Mouse (Mus musculus) kidney, postnatal 36 days (tissue): Measurements from ENCODE around the gene Hps5.
A peak's percentile ranks its signal among the peaks of the same experiment; 100 is the strongest.
"Not testable (repeated sequence)": the region's sequence is repeated elsewhere in the genome, so short reads cannot be mapped to it uniquely, and the experiment has no call there.

Experiments used
- DNase-seq, 2 experiments: peaks; one replicate each; pipeline ENCODE4 v3.0.0; 2021 to 2022; ENCODE audit warnings: mixed read lengths in 2 of 2

Gene Hps5

GRCm38 (mm10) chr7:46827046-46827802 is 31.4 kb upstream of the Hps5 start:
- DNase-seq = peak; percentile 59 to 86

DNA sequence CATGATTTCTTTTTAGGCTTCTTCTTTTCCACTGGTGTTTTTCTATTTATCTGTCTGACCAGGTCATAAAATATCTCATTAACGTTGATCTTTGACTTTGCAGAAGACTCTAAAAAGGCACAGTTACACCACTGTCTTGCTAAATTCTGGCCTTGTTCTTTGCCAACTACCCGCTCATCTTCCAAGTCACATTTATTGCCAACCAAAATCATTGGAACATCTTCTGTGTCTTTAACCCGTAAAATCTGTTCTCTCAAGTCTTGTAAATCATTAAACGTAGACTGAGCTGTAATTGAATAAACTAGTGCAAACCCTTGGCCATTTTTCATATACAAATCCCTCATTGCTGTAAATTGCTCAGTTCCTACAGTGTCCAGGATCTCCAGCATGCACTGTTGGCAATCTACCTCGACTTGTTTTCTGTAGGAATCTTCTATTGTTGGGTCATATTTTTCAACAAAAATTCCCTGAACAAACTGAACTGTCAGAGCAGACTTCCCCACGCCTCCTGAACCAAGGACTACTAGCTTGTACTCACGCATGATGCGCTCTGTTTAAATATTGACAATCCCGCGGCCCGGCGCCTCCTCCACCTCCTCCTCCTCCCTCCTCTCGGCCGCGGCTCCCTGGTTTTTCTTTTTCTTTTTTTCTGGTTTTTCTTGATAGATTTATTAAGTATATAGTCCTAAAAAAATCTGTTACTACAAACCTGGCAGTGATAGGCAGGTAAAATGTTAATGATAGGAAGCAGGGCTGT is 25.2 kb upstream of the Hps5 start:
- peak; percentile 70 to 77 for DNase-seq

DNA sequence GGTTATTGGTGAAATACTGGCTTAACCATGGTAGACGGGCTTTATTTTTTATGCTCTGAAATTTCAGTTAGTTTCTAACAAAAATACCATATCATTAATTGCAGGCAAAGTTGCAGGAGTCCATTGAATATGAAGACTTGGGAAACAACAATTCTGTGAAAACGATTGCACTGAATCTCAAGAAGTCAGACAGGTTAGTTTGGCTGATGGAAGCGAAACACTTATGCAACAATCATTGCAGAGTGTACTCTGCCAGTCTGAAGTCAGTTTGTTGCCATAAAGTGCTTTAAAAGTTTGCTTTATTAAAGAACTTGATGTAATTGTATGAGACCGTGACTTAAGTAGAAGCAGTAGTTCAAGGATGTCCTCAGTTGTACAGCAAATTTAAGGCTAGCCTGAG is 18.1 kb upstream of the Hps5 start:
- DNase-seq = no peak

DNA sequence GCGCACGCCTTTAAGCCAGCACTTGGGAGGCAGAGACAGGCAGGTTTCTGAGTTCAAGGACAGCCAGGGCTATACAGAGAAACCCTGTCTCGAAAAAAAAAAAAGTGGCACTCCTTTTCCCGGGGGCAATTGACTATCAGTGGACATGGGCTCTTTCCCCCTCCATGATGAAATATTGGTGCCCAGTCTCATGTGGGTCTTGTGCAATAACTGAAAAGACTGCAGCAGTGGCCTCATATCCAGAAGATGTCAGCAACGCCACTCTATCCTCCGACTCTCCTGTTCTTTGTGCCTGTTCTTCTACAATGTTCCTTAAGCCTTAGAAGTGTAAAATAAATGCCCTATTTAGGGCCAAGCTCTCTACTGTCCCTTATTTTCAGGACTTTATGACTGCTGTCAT is 14.5 kb upstream of the Hps5 start:
- DNase-seq = no peak

DNA sequence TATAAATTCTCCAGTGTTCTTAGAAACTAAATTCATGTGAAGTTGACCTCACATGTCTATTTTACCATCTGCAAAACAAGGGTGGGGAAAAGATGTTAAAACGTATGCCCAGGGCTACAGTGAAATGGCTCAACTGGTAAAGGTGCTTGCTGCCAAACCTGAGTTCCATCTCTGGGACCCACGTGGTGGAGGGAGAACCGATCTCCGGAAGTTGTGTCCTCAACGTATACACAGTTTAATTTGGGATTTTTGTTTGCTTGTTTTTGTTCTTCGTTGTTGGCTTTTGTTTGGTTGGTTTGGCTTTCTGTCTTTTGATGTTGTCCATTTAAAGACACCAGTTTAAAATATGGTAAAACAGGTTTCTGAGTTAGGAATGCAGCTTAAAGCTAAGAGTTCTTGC is 915 bp upstream of the Hps5 start:
- no peak for DNase-seq

- DNase-seq = peak in 1 of 2 experiments; percentile 7
Measured at GRCm38 (mm10) chr7:46796206-46796679, 379 bp upstream of the Hps5 start.

GRCm38 (mm10) chr7:46793871-46794270 is 2.0 kb downstream of the Hps5 start:
- peak; percentile 27 to 63 for DNase-seq

DNA sequence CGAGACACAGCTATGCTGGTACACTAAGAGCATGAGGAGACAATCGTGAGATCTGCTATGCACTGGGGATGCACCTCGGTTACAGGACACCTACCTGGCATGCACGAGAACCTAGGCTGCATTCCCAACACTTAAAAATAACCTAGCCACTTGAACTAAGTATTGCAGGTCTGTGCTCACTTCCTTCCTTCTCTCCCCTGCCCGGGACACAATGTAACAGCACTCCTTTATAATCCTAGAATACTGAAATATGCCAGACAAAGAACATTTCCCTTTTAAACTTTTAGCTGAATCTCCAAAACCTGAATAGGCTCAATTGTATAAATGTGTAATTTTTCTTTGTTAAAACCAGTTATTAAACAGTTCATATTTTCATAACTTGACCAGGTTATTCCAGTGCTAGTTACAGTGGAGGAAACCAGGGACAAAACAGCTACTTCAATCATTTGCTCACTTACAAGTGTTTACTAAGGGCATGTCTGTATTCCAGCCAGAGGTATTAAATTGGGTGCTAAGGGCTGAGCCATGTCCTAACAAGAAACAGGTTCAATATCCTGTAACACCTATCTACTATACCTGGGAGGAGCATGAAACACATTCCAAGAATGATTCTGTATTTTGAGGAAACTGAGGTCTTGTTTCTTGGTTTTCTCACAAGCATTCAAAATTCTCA is 6.6 kb downstream of the Hps5 start:
- no peak for DNase-seq

- peak; percentile 50 to 76 for DNase-seq
Measured at GRCm38 (mm10) chr7:46770706-46771105, 25.2 kb downstream of the Hps5 start.

DNA sequence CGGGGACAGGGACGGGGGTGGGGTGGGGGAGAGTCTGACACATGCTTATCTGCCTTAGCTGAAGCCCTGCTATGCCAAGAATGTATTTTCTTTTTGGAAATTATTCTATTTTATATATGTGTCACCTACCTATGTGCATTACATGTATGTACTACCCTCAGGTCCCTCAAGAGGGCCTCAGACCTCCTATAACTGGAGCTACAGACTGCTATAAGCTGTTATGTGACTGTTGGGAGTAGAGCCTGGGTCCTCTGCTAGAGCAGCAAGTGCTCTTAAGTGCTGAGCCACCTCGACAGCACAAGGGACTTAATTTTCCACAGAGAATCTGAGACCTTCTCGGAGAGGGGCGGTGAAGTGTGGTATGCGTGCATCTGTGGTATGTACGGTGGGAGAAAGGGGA is 27.4 kb downstream of the Hps5 start:
- DNase-seq = no peak

DNA sequence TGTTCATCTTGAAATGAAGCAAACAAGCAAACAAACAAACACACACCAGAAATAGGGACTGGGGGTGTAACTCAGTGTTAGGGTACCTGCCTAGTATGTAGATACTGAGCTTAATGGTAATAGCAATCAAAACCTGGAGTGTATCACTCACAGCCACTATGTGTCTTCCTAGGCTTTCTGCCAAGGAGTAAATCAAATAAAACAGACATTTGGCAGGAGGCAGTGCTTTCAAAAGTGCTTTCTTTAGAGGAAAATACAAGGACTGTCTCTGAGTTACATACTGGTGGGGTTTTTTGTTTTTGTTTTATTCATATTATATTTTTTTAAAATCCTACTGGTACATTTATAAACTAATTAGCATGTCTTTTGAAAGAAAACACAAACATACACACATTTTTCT is 28.5 kb downstream of the Hps5 start:
- no peak for DNase-seq

- no peak for DNase-seq
Measured at GRCm38 (mm10) chr7:46764672-46765071, 31.2 kb downstream of the Hps5 start.

DNA sequence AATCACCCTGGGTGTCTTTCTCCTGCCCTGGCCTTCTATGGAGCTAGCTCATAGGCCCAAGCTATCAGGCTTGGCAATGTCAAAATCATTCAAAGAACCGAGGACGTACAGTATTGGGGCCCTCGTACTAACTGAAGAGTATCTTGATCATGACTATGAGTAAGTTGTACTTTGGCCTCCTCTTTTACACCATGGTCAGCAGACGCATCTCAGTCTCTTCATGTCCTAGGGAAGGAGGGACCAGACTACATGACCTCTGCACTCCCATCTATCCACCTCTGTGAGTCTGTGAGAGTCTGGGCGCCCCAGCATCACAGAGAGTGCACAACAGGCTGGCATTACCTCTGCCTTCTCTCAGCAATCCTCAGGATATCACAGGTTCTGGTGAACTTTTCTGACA is 33.3 kb downstream of the Hps5 start:
- DNase-seq = no peak

DNA sequence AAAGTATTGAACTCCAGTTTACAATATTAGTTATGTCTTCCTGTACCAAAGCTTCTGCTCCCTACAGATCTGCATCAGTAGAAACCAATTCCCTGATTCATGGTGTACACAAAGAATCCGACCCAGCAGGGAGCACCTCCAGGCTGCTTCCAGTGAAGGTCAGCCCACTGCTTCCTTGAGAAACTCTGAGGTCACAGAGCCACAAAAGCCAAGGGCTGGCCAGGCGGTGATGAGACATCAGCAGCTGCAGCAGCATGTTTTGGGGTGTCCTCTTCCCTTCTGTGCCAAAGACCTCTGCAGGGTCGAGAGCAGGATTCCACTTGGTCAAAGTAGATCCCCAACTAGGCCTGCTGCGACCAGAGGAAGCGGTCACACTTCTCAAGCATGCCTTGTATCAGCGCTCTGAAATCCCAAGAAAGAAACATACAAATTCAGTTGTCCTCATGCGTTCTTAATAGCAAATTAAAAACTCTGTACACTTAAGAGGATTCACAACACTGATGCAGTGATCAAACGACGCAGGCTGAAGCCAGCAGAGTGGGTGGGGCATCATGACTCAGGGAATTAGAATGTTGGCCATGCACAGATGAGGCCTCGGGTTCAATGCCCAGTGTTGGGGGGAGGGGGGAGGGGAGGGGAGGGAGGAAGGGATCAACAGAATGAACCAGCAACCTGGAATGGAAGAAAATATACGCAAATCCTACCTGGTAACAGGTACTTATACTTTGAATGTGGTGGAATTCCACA is 34.6 kb downstream of the Hps5 start:
- no peak for DNase-seq

DNA sequence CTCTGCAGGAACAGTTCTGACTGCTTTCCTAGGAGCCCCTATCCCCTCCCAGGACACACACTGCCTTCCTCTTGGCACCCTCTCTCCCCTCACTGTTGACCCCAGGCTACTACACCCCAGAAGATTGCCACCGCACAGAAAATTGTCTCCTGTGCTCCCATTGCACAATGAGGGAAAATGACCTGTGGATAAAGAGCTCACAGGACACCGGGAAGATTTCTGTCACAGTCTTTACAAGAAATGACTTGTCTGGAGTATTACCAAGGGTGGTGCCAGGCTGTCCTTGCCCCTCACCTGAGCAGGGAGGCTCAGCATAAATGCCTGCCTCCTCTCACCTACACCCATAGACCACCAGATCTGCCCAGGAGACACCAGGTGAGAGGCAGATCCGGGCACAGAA is 44.4 kb downstream of the Hps5 start, which contains the start of gene Saa2:
Gene Saa2, plus strand, starts transcription at position 301 of the 400 bp plus-strand sequence.
- no peak for DNase-seq

DNA sequence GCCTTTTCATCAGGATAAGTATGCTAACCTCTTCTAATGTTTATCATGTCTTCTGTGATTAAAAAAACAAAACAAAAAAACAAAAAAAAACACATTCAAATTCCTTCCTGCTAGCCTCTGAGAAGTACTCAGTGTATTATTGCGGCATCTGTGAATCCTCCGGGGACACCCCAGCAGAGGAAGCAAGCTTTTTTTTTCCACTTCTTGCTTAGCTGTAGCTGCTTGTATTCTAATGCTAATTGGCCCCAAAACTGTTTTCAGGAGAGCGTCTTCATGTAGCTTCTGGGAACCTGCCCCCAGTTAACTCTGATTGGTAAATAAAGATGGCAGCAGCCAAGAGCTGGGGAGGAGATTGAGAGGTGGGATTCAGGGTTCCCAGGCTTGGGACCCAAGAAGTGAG is 47.4 kb downstream of the Hps5 start:
- no peak for DNase-seq

- DNase-seq = no peak
Measured at GRCm38 (mm10) chr7:46746381-46746780, 49.5 kb downstream of the Hps5 start.

DNA sequence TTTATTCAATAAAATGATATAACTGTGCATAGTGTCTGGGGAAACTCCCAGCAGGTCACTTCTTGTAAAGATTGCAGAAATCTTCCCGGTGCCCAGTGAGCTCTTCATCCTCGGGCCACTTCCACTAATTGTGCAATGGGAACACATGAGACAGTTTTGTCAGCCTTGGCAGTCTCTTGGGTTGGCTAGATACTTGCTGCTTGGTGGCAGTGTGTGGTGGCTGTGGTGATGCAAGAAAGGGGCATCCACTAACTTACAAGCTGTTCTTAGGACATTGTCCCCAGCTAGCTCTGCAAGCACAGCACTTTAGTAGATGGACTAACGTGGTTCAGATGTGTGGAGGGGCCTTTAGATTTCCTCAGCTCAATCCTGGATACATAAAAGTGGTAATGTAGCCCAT is 50.0 kb downstream of the Hps5 start:
- no peak for DNase-seq

GRCm38 (mm10) chr7:46742880-46743279 is 53.0 kb downstream of the Hps5 start, which contains the start of gene Saa1:
Gene Saa1, minus strand, starts transcription at chr7:46742980.
- DNase-seq = not testable (repeated sequence)

DNA sequence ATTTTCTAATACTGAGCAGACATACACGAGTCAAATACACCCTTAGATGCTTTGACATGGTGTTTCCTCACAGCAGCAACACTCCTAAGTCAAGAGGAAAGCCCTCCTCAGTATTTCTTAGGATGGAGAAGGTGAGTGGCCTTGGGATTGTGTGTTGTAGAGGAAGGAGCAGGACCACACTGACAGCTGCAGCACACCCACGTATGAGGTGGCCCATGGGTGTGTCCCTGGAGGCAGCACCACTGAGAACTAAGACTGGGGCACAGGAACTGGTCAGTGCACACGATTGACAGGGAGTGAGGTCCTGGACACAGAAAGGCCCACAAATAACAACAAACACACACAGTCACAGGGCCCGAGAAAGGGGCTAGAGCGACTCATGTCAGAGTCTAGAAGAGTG is 55.8 kb downstream of the Hps5 start:
- DNase-seq = not testable (repeated sequence)

DNA sequence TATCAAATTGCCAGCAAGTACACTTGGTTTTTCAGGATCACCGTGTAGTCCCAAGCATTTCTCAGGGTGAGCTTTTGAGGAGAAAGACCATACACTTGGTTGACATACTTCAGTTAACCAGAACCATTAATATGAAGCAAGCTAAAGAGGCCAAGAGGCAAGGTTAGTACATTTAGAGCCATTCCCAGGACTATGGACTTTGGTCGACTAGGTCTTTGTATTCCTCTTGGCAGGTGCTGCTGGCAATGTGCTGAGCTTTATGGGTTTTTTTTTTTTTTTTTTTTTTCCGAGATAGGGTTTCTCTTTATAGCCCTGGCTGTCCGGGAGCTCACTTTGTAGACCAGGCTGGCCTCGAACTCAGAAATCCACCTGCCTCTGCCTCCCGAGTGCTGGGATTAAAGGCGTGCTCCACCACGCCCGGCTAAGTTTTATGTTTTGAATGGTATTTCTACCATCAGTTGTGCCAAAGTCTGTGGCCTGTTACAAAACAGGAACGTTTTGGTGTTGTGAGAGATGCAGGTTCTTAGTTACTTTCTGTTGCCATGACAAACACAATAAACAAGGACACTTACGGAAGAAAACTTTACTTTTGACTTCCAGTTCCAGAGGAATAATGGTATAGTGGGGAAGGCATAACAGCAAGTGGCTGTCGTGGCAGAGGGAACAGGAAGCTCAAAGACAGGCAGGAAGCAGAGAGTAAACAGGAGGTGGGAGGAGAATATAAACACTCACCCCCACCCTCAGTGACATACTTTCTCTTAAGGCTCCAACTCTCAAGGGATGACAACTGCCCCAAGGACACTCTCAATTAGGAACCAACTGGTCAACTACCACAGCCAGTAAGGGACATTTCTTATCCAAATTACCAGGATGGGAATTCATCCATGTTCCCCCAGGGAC is 57.1 kb downstream of the Hps5 start:
- DNase-seq = peak; percentile 51 to 71

DNA sequence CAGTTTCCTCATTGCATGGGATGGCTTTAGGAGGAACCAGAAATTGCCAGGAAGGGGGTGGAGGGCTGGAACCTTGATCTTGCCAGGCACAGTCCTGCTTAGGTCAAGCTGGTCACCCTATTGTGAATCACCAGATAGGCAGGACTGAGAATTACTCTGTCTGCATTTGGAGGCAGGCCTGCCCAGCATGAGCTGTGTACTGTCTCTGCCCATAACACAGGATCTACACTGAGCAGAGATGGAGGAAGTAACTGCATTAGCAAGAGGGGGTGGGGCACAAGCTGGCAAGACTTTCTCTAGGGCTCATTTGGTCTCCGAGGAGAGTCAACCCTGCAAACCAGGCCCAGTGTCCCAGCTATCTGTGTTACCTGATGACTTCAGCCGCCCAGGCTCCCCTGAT is 60.9 kb downstream of the Hps5 start:
- DNase-seq = no peak
